Mouse (Mus musculus) layer of hippocampus, adult 11-12 months (tissue): ENCODE data around the gene Cyp26a1.
A peak's percentile ranks its signal among the peaks of the same experiment; 100 is the strongest.

Source experiments
- DNase-seq: peaks from one replicate; pipeline ENCODE4 v3.0.0; 2022; ENCODE audit warnings: low spot score

Cyp26a1 gene

DNA sequence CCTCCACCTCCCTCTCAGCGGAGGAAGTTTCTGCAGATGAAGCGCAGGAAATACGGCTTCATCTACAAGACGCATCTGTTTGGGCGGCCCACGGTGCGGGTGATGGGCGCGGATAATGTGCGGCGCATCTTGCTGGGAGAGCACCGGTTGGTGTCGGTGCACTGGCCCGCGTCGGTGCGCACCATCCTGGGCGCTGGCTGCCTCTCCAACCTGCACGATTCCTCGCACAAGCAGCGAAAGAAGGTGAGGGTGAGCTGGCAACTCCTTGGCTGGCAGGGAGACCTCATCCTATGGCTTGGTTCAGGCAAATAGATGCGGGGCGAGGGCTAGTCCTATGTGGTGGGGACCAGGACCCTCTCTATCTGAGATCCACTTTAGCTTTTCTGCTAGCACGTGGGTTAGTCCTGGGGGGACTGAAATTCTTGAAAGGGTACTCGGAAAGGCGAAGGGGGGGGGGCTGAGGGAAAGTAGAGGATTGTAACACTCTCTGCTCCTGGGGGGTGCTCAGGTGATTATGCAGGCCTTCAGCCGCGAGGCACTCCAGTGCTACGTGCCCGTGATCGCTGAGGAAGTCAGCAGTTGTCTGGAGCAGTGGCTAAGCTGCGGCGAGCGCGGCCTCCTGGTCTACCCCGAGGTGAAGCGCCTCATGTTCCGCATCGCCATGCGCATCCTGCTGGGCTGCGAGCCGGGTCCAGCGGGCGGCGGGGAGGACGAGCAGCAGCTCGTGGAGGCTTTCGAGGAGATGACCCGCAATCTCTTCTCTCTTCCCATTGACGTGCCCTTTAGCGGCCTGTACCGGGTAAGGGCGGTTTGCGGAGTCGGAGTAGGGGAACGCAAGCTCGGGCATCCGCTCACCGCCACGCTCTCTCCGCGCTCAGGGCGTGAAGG, 919 bp downstream of the Cyp26a1 start:
- DNase-seq, result no peak

DNA sequence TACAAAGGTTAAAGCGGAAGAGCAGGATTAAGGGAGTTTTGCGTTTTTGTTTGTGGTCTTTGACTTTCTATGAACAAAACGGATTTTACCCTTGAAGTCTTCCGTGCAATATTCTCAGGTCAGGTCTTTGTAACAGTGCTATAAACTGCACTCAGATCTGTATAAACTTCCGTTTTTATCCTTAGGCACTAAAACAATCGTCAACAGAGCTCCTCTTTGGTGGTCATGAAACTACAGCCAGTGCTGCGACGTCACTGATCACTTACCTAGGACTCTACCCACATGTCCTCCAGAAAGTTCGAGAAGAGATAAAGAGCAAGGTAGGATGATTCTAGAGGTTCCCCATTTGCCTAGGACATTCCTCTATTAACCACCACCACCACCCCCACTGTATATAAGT, 2.1 kb downstream of the Cyp26a1 start:
- DNase-seq, result no peak

- DNase-seq, result no peak
Measured at GRCm38 (mm10) chr19:37702377-37703076, 4.9 kb downstream of the Cyp26a1 start.

- peak; percentile 70 for DNase-seq
Measured at GRCm38 (mm10) chr19:37703902-37704509, 6.4 kb downstream of the Cyp26a1 start.

GRCm38 (mm10) chr19:37705722-37706121, 8.1 kb downstream of the Cyp26a1 start:
- DNase-seq, result no peak

- DNase-seq, result no peak
Measured at GRCm38 (mm10) chr19:37714681-37715080, 17.1 kb downstream of the Cyp26a1 start.

DNA sequence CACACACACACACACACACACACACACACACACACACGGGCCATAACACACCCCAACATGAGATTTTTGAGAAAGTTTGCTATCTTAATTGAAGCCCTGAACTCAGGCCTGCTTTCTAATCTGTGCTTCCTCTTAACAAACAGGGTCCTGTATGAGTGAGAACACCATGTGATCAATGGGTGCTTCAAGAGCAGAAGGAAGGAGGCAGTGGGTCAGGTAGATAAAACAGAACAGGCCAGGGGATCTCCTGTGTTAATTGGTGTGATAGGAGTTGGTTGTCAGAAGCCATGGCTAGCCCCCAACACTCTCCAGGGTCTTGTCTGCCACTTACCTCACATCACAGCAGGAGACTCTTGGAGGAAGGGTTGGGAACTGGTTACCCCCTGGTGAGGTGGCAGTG, 18.4 kb downstream of the Cyp26a1 start:
- DNase-seq, result no peak

DNA sequence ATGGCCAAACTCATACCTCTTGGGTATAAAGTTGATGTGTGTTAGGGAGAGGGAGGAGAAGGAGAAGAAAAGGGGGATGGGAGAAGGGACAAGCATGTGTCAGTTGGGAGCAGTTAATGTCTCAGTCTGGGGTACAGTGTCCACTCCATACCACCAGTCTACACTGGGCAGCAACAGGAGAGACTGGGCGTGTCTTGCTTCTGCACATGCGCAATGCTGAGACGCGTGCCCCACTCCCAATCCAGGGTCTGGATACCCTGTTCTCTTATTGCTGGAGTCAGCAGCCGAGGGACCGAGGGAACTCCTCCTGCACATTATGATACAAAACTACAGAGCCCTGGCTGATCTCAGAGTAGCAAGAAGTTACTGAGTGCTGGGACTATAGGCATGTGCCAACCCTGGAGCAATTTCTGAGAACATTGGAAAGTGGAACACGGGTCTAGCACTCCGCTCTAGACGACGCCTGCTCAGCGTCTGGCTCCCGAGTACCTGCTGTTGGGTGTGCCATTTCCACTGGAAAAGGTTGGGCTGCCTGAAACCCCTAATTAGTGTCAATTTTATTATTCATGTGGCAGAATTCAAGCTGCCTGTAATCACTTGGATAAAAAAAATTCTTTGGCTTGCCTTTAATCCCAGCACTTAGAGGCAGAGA, 19.1 kb downstream of the Cyp26a1 start:
- DNase-seq, result no peak

DNA sequence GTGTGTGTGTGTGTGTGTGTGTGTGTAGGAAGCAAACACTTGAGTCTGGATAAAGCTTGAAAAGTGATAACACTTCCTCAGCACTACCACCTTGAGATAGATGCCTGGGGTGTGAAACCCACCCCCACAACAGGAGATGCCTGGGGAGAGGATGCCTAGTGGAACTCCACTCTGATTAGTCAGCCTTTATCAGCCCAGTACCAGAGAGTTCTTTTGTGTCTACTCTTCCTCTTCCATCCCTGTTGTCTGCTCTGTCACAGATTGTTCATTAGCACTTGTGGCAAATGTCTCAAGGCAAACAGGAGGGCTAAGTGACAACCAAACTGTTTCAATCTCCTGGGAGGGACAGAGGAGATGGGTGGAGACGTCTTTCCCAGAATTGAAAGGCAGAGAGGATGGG, 21.6 kb downstream of the Cyp26a1 start:
- DNase-seq, result no peak

DNA sequence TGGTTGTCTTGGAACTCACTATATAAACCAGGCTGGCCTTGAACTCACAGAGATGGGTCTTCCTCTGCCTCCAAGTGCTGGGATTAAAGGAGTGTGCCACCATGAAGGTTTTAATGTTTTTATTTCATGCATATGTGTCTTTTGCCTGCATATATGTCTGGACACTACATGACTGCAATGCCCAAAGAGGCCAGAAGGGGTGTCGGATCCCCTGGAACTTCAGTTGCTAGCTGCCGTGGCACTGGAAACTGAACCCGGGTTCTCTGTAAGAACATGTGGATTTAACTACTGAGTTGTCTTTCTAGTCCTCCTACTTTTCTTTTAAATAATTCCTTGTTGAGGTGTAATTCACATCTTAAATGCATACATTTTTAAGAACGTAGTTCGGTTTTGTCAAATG, 27.0 kb downstream of the Cyp26a1 start:
- no peak for DNase-seq

DNA sequence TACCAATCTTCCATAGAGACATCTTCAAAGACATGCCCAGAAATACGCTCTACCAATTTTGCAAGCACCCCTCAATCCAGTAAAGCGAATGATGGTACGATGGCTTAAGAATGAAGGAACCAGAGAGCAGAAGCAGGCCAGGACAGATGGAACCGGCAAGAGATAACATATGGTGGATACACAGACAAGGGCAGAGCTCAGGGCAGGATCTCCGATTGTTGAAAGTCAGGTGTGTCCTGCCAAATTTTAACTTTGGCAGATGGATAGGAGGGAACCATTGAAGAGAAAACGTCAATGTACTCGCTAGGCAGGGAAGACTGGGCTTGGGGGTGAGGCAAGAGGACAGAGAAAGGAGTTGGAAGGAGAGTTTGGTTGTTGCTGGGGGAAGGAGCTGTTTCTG, 29.0 kb downstream of the Cyp26a1 start:
- DNase-seq, result no peak

DNA sequence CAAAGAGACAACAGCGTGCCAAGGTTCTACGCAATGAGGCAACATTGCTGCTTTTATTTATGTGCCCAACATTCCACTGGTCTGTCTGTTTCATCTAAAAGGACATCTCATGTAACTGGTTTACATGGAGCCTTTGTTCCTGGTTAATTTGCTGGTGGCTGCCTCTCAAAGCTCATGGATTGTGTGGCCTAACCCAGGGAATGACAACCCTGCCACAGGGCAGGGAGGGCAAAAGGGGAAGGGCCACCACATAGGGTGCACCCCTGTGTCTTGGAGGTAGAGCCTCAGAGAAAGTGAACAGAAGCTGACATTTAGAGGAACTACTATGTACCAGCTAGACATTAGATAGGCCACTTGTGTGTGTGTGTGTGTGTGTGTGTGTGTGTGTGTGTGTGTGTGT, 29.8 kb downstream of the Cyp26a1 start:
- no peak for DNase-seq

GRCm38 (mm10) chr19:37735426-37735825, 37.8 kb downstream of the Cyp26a1 start:
- DNase-seq, result no peak

DNA sequence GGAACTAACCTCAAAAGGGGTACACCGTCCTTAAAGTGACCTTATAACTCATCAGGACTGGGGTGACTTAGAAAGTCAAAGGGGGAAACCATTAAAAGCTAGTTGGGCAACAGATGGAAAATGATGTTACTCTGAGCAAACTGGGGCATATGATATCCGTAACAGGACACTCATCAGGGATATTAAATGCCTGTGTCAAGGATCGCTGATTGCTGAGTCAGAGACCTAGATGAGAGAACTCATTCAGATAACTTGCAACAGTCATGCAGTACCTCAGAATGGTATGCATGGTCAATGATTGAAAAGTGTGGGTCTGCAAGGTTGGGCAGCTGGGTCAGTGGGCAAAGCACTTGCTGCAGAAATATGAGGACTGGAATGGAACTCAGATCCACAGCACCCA, 41.0 kb downstream of the Cyp26a1 start:
- no peak for DNase-seq

GRCm38 (mm10) chr19:37740043-37740442, 42.4 kb downstream of the Cyp26a1 start:
- DNase-seq, result no peak
